In the genomic region with DNA sequence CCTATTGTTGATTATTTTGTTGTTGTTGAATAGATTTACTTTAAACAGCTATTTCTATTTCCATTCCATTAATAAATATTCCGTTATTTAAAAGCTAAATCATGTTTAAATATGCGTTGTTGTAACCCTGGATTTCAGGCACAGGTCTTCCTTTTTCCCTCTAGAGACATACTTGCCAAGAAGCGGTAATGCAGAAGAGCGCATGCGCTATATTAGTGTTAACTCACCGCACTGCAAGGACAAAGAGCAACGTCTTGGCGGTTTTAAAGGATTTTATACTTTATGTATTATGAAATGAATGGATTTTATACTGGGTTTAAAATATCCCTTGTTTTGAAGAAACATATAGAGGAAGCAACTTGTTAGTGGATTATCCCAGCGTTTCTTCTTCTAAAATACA, we compare ENCODE assay signal across 13 mouse cellular contexts.
"Had no signal": no experiment of that assay in that cellular context is flagged by ENCODE, and none has a peak within 500 bp of the region (broad histone marks: within the 10 kb centered on the region; RNA-seq: fewer than 3 reads in every experiment).

No protein-coding gene starts in this region.

- ATAC-seq: lung, postnatal 0 days had no signal

- DNase-seq: kidney, adult 18-20 months; kidney, postnatal 10 days; kidney, postnatal 4 days; left cerebral cortex, postnatal 4 days; lung, adult 2 months; lung, postnatal 36 days; thymus, adult 2 months; thymus, postnatal 25 days had no signal

- H3K36me3 ChIP-seq: limb, embryonic 13.5 days; liver, embryonic 15.5 days had no signal

- H3K9me3 ChIP-seq: limb, embryonic 13.5 days; liver, embryonic 15.5 days had no signal

- H3K27ac ChIP-seq: limb, embryonic 13.5 days; liver, embryonic 15.5 days had no signal

- H3K4me2 ChIP-seq: limb, embryonic 13.5 days; liver, embryonic 11.5 days; liver, embryonic 15.5 days had no signal

- H3K4me1 ChIP-seq: liver, embryonic 15.5 days had no signal

- H3K4me3 ChIP-seq: layer of hippocampus, adult 2 months; limb, embryonic 13.5 days; liver, embryonic 15.5 days had no signal

- H3K27me3 ChIP-seq: limb, embryonic 13.5 days; liver, embryonic 15.5 days had no signal

- H3K9ac ChIP-seq: limb, embryonic 13.5 days; liver, embryonic 15.5 days had no signal
